Mouse (Mus musculus): ENCODE data around the gene Wdfy2.
A peak's percentile ranks its signal among the peaks of the same experiment; 100 is the strongest.
"Not testable (repeated sequence)": the region's sequence is repeated elsewhere in the genome, so short reads cannot be mapped to it uniquely, and the experiment has no call there.

Wdfy2 gene

DNA sequence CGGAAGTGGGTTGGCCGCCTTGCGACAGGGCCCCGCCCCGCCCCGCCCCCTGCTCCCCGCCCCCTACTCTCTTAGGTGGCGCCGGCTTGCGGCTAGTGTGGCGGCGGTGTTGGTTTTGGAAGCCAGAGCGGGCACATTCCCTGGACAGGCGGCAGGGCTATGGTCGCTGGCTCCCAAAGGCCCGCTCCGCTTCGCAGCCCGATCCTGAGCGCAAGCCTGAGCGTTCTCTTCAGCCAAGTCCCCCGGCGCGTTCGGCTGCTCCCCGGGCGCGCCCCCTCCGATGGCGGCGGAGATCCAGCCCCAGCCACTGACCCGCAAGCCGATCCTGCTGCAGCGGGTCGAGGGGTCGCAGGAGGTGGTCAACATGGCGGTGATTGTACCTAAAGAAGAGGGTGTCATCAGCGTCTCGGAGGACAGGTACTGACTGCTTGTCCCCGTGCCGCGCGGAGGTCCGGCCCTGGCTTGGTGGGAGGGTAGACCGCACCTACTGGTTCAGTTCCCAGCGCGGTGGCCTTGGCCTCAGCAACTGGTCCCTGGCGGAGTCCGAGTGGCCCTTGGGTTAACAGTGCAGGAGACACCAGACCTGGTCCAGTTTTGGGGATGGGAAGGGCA is at the start of gene Wdfy2:
TSS of gene Wdfy2 (plus strand) at position 38 of the 612 bp plus-strand sequence.
- DNase-seq (ENCODE audit: low read depth, low spot score), result no peak

DNA sequence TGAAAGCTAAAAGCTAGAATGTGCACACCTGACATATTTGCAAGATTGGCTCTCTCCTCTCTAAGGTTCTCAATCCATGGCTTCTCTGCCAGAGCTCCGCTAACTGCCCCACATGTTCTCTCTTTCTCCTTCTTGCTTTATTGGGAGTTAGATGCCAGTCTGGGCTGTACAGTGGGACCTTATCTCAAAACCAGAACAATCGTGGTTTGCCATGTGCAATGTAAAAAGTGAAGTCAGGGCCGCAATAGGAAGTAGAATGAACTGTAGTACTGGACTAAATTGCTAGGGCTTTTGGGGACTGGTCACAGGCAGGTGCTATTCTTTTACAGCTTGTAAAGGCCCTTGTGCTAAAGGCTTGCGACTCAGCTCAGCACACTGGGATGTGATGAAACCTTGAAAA is 48.2 kb upstream of the Wdfy2 start:
- no peak for DNase-seq (ENCODE audit: low read depth, low spot score)

DNA sequence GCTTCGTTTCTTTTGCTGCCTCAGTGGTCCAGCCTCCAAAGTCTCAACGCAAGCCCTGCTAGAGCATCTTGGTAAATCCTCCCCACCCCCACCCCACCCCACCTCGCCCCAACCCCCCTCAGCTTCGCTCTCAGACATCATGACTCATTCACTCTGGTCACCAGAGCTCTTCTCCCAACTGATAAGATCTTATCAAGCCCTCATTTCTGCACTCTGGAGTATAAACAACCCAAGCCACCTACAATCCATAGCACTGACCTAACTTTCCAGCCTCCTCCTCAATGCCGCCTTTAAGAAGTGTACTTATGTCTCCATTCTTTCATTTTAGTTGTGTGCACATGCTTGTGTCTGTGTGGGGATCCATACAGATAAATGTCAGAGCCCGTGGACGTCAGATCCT is 41.8 kb upstream of the Wdfy2 start:
- DNase-seq (ENCODE audit: low read depth, low spot score), result no peak

GRCm38 (mm10) chr14:62798608-62799101 is 38.8 kb upstream of the Wdfy2 start:
- DNase-seq (ENCODE audit: low read depth, low spot score), result peak; percentile 66

DNA sequence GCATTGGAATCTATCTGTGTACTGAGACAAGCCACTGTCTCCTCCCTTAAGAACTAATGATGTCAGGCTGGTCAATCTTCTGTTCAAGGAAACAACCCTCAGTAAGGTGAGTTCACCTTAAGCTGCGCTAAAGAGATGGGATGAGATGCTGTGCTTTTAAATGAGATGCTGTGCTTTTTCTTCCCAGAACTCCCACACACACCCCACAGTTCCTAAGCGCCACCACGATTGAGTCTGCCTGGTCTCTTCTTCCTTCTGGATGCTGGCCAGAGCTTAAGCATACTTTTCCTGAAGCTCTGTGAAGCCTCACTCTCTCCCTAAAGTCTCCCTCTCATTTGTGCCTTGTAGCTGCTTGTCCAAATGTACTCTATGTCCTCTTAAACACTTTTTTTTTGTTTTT is 36.7 kb upstream of the Wdfy2 start:
- no peak for DNase-seq (ENCODE audit: low read depth, low spot score)

- DNase-seq (ENCODE audit: low read depth, low spot score), result no peak
Measured at GRCm38 (mm10) chr14:62803204-62803603, 34.3 kb upstream of the Wdfy2 start.

DNA sequence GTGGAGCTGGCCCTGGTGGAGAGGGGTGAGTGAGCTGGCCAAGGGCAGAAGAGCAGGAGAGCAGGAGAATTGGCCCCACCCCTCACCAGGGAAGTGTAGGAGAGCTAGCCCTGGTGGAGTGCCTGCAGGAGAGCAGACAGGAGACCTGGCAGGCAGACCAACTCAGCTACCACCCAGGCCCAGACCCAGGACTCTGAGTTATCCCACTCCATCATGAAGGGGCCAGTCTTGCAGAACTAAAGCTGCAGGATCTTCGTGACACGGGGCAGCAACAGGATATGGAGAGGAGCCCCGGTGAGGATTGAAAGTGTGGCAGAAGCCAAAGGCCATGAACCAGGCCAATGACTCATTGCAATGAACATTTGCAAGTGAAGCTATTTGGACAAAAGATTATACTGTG is 30.6 kb upstream of the Wdfy2 start:
- DNase-seq (ENCODE audit: low read depth, low spot score), result no peak

DNA sequence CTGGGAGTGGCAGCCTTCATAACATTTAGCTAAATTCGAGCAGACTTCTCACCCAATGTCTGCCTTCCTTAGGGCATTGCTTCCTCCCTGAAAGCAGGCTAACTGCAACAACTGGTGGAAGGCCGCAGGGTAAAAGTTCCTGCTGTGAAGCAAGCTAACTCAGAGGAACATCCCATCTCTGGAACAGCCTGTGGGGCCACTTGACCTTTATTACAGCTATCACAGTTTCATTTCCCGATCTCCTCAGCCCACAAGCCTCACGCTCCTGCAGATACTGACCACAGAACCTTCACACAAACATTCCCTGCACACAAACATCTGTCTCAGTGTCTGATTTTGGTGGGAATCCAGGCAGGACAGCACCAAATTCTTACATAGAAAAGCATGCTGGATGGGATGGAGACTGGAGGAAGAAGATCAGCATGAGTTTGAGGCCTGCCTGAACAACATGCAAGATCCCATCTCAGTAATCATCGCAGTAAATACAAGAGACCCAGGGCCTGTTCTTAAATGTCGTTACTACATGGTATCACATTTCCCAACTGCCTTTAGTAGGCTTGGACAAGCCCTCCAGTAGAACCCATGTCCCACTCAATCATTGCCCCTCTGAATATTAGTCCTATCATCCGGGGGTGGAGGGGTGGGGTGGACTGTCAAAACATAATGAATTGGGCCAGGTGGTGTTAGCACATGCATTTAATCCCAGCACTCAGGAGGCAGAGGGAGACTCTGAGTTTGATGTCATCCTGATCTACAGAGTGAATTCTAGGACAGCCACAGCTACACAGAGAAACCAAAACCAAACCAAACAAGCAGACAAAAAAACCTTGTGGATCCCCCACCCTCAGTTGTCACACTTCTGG is 28.6 kb upstream of the Wdfy2 start:
- no peak for DNase-seq (ENCODE audit: low read depth, low spot score)

GRCm38 (mm10) chr14:62812765-62813164 is 24.7 kb upstream of the Wdfy2 start:
- no peak for DNase-seq (ENCODE audit: low read depth, low spot score)

DNA sequence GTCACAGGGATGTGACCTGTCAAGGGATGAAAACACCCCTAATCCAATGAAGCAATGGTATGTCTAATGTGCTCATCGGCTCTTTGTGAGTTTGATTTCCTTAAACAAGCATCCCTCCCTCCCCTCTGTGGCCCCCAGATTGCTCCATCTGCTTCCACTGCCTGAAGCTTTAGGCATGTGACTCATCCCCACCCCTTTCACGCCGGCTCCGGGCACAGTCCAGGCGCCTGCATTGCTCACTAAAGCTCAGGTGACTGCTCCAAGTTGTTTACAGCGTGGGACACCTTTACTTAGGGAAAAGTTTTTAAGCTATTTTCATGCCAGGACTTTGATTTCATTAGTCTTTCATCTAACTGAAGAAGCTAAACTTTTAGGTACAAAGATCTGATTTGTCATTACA is 22.9 kb upstream of the Wdfy2 start:
- no peak for DNase-seq (ENCODE audit: low read depth, low spot score)

DNA sequence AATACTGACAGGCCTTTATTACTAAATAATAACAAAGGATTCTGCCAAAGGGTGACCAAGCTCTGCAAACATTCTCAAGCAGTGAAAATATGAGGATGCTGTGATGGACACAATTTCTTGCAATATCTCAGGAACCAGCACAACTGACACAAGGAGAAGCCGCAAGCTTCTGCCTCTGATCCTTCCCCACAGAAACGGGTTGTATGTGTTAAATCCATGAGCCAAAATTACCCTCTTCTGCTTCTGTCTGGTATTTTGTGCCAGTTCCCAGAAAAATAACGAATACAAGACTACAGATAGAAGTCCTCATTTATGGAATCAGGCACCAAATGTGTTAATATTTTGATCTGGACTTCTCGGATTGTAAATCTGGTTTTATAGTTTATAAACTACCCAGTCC is 20.7 kb upstream of the Wdfy2 start:
- DNase-seq (ENCODE audit: low read depth, low spot score), result no peak

- no peak for DNase-seq (ENCODE audit: low read depth, low spot score)
Measured at GRCm38 (mm10) chr14:62825575-62826332, 11.7 kb upstream of the Wdfy2 start.

GRCm38 (mm10) chr14:62829291-62829690 is 8.2 kb upstream of the Wdfy2 start:
- no peak for DNase-seq (ENCODE audit: low read depth, low spot score)

DNA sequence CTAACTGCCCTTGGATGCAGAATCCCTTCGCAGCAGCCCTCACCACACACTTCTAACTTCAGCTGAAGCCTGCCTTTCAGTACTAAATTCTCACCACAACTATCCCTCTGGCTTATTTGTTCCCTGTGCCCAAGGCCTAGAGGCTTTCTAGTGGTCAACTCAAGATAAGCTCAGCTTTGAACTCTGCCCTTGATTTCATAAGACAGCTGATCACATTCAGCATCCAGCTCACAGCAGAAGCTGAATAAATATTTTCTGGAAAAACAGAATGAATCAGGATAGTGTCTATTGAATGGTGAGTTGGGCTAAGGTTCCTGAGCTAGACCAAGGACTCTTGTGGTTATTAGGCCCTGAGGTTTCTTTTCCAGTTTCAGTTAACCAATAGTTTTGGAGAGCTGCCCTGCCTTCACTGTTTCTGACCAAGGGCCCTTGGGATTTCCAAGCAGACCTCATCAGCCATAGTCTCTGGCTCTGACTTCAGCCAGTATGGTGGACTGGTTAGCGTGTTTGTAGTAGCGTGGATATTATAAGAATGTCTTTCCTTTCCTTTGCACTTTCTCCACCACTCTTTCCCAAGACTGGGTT is 5.7 kb upstream of the Wdfy2 start:
- DNase-seq (ENCODE audit: low read depth, low spot score), result no peak

DNA sequence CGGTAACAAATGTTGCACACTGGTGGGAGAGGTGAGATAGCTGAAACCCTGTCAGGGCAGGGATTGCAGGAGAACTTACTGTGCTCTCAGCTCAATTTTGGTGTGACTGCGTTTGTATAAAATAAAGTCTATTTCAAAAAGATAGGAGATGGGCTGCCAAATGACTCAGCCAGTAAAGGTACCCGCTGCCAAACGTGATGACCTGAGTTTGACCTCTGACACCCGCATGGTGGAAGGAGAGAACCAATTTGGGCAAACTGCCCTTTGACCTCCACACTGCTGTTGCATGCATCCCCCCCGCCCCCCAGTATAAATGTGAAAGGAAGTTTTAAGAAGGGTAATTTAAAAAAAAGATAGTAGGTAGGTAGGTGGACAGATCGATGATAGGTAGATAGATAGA is 4.4 kb upstream of the Wdfy2 start:
- no peak for DNase-seq (ENCODE audit: low read depth, low spot score)

DNA sequence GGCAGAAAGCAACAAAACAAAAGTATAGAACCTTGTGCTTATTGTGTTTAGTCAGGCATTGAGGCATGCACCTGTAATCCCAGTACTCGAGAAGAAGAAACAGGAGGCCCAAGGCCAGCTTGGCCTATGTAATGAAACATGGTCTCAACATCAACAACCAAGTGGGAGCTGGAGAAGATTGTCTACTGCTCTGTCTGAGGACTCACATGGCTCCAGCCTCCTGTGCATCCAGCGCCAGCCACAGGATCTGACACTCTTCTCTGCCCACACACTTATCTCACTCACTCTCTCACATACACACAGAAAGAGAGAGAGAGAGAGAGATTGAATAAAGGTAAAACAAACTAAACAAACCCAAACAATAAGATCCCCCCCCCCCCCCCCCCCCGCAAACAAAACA is 3.9 kb upstream of the Wdfy2 start:
- no peak for DNase-seq (ENCODE audit: low read depth, low spot score)

- DNase-seq (ENCODE audit: low read depth, low spot score), result not testable (repeated sequence)
Measured at GRCm38 (mm10) chr14:62835737-62836136, 1.7 kb upstream of the Wdfy2 start.

DNA sequence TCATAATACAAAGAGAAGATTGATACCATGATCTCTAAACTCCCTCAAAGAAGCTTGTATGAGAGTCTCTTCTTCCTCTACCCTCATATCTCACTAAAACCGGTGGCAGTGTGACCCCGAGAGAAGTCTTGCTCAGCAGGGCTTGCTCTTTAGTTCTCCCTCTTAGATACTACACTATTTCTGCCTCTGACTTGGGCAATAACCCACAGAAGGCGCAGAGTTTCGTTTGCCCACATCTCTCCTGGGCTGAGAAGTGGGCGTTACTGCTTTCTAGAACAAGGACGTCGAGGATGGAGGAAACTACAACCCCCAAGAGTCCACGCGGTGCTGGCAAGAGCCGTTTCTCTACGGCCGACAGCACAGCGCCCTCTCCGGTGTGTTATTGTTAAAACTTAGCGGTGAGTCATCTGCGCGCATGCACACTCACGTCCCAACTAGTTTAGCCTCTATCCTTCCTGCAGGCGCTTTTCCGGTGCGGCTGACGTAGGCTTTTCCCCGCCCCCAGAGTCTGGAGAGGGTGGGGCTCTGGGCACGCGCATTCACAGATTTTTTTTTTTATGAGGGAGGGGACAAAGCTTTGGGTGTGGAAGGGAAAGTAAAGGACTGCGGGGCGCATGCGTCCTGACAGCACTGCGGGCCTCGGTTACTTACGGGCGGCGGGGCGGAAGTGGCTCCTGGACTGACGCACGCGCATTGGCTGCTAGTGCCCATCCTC is 395 bp upstream of the Wdfy2 start:
- peak; percentile 100 for DNase-seq (ENCODE audit: low read depth, low spot score)

DNA sequence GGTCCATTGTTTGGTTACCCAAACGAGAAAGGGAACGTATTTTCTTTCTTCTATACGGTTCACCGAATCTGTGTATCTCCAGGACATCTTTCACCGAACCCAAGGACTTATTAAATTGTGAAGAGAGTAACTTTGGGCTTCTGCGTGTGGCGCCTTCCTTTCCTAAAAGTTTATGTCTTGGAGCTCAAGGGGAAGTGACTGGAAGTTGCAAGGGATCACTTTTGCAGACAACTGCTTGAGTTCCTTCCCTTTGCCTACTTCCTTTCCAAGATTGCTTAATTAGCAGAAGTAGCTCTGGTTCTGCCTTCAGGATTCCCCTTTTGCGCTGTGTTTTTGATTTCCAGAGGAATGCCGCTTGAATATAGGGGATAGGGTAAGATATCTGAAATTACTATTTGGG is 858 bp downstream of the Wdfy2 start:
- no peak for DNase-seq (ENCODE audit: low read depth, low spot score)

GRCm38 (mm10) chr14:62841726-62842125 is 4.2 kb downstream of the Wdfy2 start:
- DNase-seq (ENCODE audit: low read depth, low spot score), result no peak

DNA sequence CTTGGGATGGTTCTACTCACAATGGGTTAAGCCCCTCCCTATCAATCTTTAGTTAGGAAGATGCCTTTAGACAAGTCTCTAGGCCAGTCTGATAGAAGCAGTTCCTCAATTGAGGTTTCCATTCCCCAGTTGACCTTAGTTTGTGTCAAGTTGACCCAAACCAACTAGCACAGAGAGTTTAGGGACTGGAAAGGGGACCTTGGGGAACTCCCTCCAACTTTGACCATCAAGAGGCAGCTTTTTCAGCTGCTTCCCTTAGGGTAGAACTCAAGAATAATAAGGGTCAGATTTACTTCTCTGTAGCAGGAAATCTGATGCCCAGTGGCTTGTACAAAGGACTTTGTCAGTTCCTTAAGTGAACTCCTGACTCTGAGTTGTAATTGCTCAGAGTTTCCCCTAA is 5.0 kb downstream of the Wdfy2 start:
- no peak for DNase-seq (ENCODE audit: low read depth, low spot score)

Data from CD4-positive helper T cell, adult 2 months (primary cell).